Mouse (Mus musculus) hindbrain, embryonic 14.5 days (tissue): Measurements from ENCODE around the gene Gm28360. TPM values are rescaled to one million over a fixed set of nuclear protein-coding genes. Genes with fewer than 3 reads are reported as not detected.
"Not testable (repeated sequence)": the region's sequence is repeated elsewhere in the genome, so short reads cannot be mapped to it uniquely, and the experiment has no call there.

Experiments used
- ATAC-seq: fragments of 200-750 bp; cut with Nextera tagmentation; 2 replicates; pipeline ENCODE4 v1.8.0; 2017; ENCODE audit warnings: moderate number of reproducible peaks, mild to moderate bottlenecking, moderate TSS enrichment, moderate library complexity; ENCODE audit not compliant: low FRiP score
- DNase-seq: peaks from one replicate; pipeline ENCODE4 v3.0.0-alpha.2; 2015; ENCODE audit warnings: low spot score
- H3K27ac ChIP-seq: fragments of 300-500 bp; sonication (generic); 2 replicates; pipeline ENCODE4 v1.5.1; 2014; ENCODE audit warnings: mild to moderate bottlenecking, moderate library complexity
- H3K27me3 ChIP-seq: fragments of 300-500 bp; sonication (generic); 2 replicates; pipeline ENCODE4 v1.6.1; 2014; ENCODE audit warnings: mild to moderate bottlenecking, low read length, mixed read lengths; ENCODE audit not compliant: control insufficient read depth, insufficient read depth
- H3K36me3 ChIP-seq: fragments of 300-500 bp; sonication (generic); replicated peaks from 2 replicates; pipeline ENCODE4 v1.6.1; 2014; ENCODE audit not compliant: control insufficient read depth, insufficient read depth
- H3K4me1 ChIP-seq: fragments of 300-500 bp; sonication (generic); replicated peaks from 2 replicates; pipeline ENCODE4 v1.6.1; 2014; ENCODE audit warnings: antibody characterized with exemption, low read length, mixed read lengths; ENCODE audit not compliant: control insufficient read depth, insufficient read depth
- H3K4me2 ChIP-seq: fragments of 300-500 bp; sonication (generic); replicated peaks from 2 replicates; pipeline ENCODE4 v1.6.1; 2014; ENCODE audit warnings: mild to moderate bottlenecking, moderate library complexity
- H3K4me3 ChIP-seq: fragments of 300-500 bp; sonication (generic); replicated peaks from 2 replicates; pipeline ENCODE4 v1.5.1; 2014; ENCODE audit warnings: mild to moderate bottlenecking, low read length
- H3K9ac ChIP-seq: fragments of 300-500 bp; sonication (generic); 2 replicates; pipeline ENCODE4 v1.6.1; 2014
- H3K9me3 ChIP-seq: fragments of 300-500 bp; sonication (generic); 2 replicates; pipeline ENCODE4 v1.6.1; 2016; ENCODE audit warnings: low read length; ENCODE audit not compliant: control insufficient read depth
- WGBS: fragments of 180-500 bp; shearing (Covaris S2); extraction: QIAGEN DNeasy Blood & Tissue Kit; methylation state at CpG from one replicate; pipeline ENCODE4 v1.1.7; 2014; 5-methylcytosine and 5-hydroxymethylcytosine counted together
- polyA plus RNA-seq: library from polyadenylated mRNA; unstranded; fragments of >200 nt; fragmentation: Nextera tagmentation; extraction: Ambion mirVana; gene quantifications from 2 replicates; pipeline ENCODE4 v1.2.1, GENCODE M21; 2014

Gm28360 gene
- not detected in 2 replicates for polyA plus RNA-seq

DNA sequence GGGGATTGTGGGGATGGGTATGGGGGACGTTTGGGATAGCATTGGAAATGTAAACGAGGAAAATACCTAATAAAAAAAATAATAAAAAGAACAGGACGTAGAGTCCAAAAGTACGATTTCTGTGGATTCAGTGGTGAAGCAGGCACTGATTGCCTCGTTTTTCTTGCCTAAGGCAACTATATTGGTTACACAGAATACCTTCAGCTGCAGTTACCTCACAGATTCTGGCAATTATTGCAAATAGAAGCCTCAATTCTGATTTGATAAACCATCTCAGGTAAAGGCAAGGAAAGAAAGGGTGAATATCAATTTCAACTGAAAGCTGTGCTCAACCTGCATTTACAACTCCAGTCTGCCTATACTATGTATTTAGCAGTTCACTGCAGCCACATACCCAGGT, at the start of gene Gm28360:
Gene Gm28360 (plus strand): TSS at position 301 of the 400 bp plus-strand sequence.
- H3K4me3 ChIP-seq, H3K9me3 ChIP-seq, H3K27me3 ChIP-seq, H3K36me3 ChIP-seq, ATAC-seq, H3K4me2 ChIP-seq, H3K27ac ChIP-seq, H3K4me1 ChIP-seq, H3K9ac ChIP-seq, DNase-seq: not testable (repeated sequence)
- 68% methylated on average over 5 of the region's 5 CpGs for WGBS

GRCm38 (mm10) chr1:117780833-117781232, 49.0 kb upstream of the Gm28360 start, which contains the start of gene B020011L13Rik:
B020011L13Rik (plus strand) TSS chr1:117781133.
- not testable (repeated sequence) for H3K9ac ChIP-seq, H3K4me3 ChIP-seq, H3K27ac ChIP-seq, H3K36me3 ChIP-seq, H3K4me1 ChIP-seq, DNase-seq, H3K4me2 ChIP-seq, H3K9me3 ChIP-seq, H3K27me3 ChIP-seq, ATAC-seq
- WGBS, result 72% methylated on average over 3 of the region's 3 CpGs

DNA sequence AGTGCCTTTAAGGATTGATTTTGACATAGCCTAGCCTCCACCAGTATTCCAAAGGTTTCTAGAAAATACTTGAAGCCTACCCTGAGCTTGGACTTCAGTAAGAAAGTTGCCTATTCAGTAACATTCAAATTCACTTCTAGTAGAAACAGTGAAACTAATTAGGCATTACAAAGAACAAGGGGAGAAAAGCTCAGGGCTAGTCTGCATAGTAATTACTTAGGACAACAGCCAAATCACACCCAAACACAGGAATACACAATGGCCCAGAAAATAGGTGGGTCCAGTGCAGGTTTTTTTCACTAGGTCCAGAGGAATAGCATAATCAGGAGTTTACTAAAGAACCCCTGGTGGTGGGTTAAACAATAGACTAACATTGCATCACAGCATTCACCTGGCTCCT, 13.6 kb upstream of the Gm28360 start:
- H3K9me3 ChIP-seq, result not testable (repeated sequence)

GRCm38 (mm10) chr1:117851718-117852117, 21.8 kb downstream of the Gm28360 start:
- not testable (repeated sequence) for H3K9me3 ChIP-seq, H3K9ac ChIP-seq, DNase-seq, ATAC-seq, H3K27me3 ChIP-seq, H3K27ac ChIP-seq, H3K4me3 ChIP-seq, H3K4me2 ChIP-seq, H3K4me1 ChIP-seq, H3K36me3 ChIP-seq
- 89% methylated on average over 3 of the region's 3 CpGs for WGBS

More for the DNA sequence above, 13.6 kb upstream of the Gm28360 start:
- DNase-seq, H3K4me2 ChIP-seq, H3K4me3 ChIP-seq, H3K9ac ChIP-seq, H3K27ac ChIP-seq, H3K27me3 ChIP-seq, H3K4me1 ChIP-seq, H3K36me3 ChIP-seq, ATAC-seq: not testable (repeated sequence)

Other genes starting within 250 kb of the Gm28360 start
- not detected in 2 replicates for gene Gm28363, start 132.9 kb upstream of the Gm28360 start, polyA plus RNA-seq
- gene B020011L13Rik, start 48.9 kb upstream of the Gm28360 start, polyA plus RNA-seq, result not detected in 2 replicates
- not detected in 2 replicates for gene Gm28168, start 97.9 kb downstream of the Gm28360 start, polyA plus RNA-seq
- gene Gm7145, start 135.9 kb downstream of the Gm28360 start, polyA plus RNA-seq, result not detected in 2 replicates